Mouse (Mus musculus) forelimb bud, embryonic 11.5 days (tissue): ENCODE measurements around the gene Msh5.
"Not testable (repeated sequence)": the region's sequence is repeated elsewhere in the genome, so short reads cannot be mapped to it uniquely, and the experiment has no call there.

ENCODE experiments used
- DNase-seq: peaks from one replicate; pipeline ENCODE4 v3.0.0-alpha.2; 2012; ENCODE audit warnings: low read depth, low spot score

Msh5 gene

DNA sequence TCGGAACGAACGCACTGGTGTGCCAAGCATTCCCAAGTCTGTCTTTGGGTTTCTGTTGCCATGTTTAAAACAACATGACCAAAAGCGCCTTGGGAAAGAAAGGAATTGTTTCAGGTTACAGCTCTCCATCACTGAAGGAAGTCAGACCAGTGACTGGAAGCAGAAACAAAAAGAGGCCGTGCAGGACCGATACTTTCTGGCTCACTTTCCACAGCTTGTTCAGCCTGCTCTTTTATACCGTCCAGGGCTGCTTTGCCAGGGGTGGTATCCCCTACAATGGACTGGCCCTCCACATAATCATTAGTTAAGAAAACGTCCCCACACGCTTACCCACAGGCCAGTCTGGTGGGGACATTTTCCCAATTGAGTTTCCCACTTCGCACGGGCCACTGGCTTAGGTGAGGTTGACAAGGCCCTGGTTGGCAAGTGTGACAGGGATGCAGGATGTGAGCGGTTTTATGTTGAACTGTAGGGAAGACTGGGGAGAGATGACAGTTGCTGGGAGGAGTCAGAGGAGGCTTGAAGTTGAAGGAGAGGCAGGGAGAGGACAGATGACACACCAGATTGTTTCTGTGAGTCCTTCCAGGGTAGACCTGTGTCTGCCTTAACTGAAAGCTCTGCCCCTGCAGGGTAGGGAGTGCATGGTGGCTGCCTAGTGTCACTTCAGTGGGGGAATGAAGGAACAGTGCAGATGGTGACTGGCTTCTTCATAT, 44.2 kb downstream of the Msh5 start:
- DNase-seq: no peak

DNA sequence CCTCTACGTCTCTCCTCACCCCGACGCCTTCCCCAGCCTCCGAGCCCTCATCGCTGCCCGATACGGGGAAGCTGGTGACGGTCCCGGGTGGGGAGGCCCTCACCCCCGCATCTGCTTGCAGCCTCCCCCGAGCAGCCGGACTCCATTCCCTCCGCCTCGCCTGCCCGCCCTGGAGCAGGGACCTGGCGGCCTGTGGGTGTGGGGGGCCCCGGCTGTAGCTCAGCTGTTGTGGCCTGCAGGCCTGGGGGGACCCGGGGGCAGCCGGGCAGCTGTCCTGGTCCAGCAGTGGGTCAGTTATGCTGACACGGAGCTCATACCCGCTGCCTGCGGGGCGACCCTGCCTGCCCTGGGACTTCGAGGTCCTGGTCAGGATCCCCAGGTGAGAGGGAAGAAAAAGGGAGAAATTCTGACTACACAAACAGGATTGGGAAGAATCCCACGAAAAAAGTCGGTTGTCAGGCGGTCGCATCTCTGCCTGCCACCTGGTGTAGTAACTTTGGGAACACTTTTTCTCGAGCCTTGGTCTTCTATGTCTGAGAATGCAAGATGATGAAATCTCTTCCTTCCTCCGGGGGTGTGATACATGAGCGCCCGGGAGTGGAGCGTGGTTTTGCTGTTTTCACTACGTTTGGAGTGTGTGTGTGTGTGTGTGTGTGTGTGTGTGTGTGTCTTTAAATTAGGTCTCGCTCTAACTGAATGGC, 44.9 kb downstream of the Msh5 start:
- DNase-seq: no peak

DNA sequence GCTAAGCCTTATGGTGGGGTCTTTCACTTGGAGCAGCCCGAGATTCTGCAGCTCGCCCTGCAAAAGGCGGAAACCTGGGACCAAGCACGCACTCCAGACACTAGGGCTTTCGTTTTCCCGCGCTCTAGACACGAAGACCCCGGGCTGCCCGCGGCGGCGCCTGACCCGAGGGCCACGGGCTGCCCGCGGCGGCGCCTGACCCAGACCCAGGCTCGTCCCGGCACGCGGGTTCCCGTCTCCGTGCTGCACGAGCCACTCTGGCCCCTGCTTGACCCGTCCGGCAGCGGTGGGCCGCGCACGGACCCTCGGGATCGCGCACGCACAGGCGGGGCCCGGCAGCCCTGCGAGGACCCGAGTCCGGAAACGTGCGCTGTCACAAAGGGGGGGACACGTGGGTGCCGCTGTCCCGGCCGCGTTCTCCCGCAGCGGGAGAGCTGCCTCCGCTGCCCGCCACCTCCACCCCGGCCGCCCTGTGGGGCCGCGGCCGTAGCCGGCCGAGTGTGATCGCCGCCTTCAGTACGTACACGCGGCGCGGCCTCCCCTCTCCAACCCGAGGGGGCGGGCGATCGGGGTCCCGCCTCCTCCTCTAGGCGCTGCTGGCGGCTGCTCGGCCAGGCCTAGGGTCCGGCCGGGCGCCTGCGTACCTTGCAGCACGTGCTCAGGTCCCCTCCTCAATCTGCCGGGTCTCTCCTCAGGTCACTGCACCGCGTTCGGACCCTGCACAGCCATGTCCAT, 45.7 kb downstream of the Msh5 start, which contains the start of gene Vars:
Vars (plus strand) TSS at position 271 of the 735 bp plus-strand sequence.
- peak; percentile 87 for DNase-seq

DNA sequence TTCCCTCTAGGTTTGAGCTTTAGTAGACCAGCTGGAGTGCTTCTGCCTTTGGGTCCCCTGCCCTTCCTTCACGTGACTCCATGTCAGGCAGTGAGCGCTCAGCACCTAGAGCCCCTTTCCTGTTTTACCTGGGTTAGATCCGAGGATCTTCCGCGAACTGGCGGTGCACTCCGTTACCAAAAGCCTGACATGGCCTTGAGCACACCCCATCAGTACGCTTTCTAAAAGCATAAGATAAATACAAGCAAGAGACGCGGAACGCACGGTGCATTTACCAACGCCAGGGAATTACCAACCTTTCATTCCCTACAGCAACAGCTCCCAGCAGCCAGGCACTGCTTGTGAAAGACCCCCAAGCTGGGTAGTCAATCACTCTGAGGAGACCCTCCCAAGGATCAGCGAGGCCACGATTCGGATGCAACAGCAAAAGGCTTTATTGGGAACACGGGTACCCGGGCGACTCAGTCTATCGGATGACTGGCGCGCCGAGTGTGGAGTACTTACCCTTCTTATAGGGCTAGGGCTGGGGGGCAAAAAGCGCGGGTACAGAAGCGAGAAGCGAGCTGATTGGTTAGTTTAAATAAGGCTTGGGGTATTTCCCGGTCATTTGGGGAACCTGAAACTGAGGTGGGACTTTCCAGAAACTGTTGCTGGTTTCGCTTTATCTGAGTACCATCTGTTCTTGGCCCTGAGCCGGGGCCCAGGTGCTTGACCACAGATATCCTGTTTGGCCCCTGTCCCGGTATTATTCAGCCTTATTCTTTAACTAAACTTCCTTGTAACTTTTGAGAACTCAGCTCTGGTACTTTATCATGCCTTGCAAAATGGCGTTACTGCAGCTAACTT, 46.5 kb downstream of the Msh5 start:
- peak; percentile 16 for DNase-seq

DNA sequence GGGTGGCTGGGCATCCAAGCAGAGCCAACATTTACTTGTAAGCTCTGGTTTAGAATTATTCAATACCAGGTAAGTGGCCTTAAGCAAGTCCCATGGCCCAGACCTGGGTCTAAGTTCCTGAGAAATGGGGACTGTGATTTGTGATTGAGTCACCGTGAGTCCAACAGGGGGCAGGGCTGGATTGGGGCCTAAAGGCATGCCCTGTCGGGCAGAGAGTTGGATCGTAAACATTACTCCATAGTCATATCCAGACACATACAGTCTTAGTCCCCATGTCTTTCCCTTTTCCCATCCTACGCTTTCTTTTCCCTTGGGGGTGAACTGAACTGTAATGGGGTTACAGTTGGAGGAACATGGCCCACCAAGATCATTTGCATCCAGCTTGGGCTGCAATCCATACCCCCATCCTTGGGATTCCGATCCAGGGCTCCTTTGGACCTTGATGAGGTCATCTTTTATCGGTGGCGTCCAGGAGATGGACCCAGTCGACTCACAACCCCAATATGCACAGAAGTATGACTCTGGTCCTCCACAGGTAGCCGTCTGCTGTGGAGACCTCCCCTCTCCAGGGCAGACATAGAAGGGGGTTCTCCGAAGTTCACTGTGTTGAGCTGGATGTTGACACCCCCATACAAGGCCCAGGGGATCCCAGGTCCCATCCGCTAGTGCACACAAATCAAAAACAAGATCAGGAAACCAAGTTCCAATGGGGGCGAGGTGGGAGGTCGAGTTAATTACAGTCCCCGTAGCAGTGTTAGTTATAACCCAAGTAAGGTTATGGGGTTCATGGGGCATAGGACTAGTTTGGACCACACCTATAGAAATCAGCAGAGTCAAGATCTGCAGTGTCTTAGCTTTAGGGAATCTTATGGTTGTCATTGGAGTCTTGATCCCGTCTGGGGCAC, 47.8 kb downstream of the Msh5 start:
- no peak for DNase-seq

DNA sequence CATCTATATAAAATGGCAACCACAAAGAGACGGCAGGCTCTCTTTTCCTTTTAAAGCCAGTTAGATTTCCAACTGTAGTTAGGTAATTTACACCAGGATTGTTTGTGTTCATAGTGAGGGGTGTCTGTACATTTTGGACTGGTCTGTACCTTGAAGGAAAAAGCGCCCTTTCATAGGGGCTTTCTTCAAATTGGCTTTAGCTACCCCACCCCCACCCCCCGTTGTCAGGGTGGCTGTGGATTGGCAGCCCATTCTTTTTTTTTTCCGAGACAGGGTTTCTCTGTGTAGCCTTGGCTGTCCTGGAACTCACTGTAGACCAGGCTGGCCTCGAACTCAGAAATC, 49.4 kb downstream of the Msh5 start:
- no peak for DNase-seq

DNA sequence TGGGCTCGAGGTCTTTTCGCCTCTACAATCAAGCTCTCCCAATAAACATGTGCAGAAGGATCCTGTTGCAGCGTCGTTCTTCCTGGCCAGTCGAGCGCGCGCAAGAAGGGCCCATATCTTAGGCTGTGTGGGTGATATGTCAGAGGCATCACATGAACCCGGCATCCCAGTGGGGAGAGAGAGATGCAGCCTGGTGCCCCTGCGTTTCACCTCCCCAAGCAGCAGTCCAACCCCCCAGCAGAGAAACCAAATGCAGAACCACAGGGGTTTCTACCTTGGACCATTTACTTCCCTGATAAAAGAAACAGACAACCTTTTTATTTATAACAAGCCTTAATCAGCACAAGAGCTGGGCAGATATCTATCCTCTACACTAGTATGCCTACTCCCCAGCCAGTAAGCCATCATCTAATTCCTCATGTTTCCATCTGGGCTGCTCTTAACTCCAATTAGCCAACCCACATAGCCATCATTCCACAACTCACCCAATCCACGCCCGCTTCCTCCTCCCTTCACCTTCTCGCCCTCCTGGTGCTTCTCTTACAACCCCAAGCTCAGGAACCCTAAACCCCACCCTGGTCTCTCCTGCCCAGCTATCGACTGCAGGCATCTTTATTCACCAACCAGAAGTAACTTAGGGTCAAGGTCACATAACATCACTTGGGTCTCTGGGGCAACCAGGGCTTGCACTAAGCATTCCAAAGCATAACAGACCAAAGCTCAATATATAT, 50.0 kb downstream of the Msh5 start:
- DNase-seq: no peak

DNA sequence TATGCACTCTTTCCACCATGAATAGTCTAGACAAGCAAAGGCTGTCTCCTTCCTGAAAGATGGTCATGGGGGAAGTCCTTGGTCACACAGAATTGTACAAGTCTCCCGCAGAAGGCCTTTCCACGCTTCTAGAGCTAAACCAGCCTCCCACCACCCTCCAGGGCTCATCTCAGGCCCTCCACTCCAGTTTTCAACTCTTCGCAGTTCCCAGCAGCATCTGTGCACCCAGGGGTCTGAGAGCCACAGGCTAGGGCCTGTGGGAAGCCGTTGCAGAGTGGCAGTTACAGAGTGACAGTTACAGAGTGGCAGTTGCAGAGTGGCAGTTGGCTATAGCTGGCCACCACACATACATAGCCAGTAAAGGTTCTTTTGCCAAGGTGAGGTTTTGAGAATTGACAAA, 50.6 kb downstream of the Msh5 start:
- DNase-seq: not testable (repeated sequence)

DNA sequence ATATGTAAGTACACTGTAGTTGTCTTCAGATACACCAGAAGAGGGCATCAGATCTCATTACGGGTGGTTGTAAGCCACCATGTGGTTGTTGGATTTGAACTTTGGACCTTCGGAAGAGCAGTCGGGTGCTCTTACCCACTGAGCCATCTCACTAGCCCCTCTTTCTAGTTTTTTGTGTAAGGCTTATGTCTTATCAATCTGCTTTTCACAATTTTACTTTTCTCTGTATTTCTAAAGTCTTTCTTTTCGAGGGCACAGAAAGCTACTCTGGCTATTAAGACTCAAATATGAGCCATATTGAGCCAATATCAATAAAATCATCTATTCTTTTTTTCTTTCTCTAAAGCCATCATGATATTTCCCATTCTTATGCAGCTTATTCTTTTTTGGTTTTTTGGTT, 51.4 kb downstream of the Msh5 start:
- not testable (repeated sequence) for DNase-seq

DNA sequence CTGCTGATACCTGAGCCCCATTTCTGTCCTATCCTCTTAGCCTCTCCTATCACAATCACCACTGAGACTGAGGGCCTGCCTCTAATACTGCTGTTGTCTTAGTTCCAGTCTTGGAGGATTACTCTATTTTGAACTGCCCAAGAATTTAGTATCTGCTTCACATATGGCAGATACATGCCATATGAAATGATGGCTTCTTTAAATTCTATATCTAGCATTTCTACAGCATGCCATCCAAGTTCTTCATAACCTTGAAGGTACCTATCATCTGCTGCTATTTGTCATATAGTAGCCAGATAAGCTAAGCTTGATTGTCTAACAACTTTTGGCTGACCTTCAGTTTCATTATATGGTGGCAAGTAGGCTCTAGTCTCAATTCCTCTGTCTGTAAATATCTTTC, 51.8 kb downstream of the Msh5 start:
- no peak for DNase-seq

DNA sequence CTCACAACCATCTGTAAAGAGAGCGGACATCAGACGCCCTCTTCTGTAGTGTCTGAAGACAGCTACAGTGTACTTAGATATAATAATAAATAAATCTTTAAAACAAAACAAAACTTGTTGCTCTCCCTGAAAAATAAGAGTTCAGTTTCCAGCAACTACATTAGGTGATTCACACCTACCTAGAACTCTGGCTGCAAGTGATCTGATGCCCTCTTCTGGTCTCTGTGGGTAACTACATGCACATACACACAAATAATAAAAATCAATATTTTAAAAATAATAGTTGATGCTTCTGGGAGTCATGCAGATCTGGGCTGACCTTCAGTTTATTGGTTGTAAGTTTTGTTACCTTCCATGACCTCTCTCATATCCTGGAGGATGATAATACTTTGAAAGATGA, 62.3 kb downstream of the Msh5 start:
- peak; percentile 49 for DNase-seq

DNA sequence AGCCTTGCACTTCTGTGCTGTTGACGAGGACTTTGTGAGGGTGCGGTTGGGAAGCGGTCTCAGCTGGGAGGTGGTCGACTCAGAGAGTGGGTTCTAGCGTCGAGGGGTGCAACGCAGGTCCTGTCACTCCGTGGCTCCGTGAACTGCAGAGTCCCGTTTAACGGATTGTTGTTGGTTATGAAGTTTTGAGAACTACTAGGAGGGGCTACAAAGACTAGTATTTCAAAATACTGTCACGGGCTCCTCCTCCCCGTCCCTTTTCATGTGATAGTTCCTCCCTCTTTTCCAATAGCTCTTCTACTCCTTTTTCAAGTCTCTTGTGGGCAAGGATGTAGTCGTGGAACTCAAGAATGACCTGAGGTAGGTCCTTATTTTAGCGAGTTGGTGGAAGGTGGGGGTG, 64.2 kb downstream of the Msh5 start:
- no peak for DNase-seq

DNA sequence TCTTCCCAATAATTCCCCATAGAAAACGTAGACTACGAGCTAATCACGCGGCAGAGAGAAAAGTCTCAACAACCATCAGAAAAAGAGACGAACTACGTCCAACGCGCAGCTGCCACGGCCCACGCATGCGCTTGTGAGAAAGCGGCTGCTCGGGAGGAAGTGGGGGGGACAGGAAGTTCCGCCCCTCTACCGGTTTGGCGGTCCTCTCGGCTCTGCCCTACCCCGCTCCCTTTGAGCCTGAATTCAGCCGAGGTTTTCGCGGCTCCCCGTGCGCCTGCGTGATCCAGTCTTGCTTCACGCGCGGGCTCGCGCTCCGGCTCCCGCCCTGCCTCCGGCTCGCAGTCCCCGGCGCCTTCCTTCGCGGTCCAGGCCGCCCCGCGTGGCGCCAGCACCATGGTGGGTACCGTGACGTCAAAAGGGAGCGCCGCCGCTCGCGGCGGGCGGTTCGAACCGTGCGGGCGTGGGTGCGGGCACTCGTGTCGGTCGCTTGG, 64.8 kb downstream of the Msh5 start, which contains the start of gene Lsm2:
Lsm2 (plus strand) TSS at position 173 of the 491 bp plus-strand sequence.
- DNase-seq: peak; percentile 90

DNA sequence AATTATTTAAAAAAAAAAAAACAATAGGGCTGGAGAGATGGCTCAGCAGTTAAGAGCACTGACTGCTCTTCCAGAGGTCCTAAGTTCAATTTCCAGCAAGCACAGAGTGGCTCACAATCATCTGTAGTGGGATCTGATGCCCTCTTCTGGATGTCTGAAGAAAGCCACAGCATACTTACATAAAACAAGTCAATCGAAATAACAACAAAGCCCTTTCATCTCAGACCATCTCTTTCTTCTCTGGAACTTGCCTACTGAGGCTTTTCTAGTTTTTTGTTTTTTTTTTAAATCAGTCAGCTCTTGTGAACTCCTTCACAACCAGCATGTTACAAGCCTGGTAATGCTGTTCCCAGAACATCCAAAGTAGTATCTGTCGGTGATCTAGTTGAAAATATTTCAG, 65.9 kb downstream of the Msh5 start:
- peak; percentile 27 for DNase-seq

DNA sequence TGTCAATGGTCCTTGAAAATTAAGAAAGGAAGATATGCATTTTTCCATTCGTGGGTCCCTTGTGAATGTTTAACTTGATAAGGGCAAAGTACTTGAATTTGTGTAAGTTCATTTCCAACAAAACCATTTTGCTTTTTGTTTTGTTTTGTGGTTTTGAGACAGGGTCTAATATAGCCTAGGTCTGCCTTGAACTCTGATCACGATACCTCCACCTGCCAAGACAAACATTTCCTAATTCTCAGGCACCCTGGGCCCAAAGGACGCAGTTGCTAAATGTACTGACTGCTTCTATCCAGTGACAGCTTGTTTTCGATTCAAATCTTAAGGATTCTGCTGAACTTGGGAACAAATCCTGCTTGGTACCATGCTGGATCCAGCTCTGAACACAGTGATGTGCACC, 66.9 kb downstream of the Msh5 start:
- no peak for DNase-seq
